Mouse (Mus musculus) limb, embryonic 10.5 days (tissue): ENCODE results near the gene Cyp3a41a. TPM values are rescaled to one million over a fixed set of nuclear protein-coding genes. Genes with fewer than 3 reads are reported as not detected.
"Not testable (repeated sequence)": the region's sequence is repeated elsewhere in the genome, so short reads cannot be mapped to it uniquely, and the experiment has no call there.

Experiments
- DNase-seq: peaks from one replicate; pipeline ENCODE4 v3.0.0-alpha.2; 2017; ENCODE audit warnings: low spot score
- H3K27ac ChIP-seq: fragments of 300-500 bp; sonication (generic); 2 replicates; pipeline ENCODE4 v1.5.1; 2016; ENCODE audit warnings: mild to moderate bottlenecking
- H3K27me3 ChIP-seq: fragments of 300-500 bp; sonication (generic); 2 replicates; pipeline ENCODE4 v1.6.1; 2016; ENCODE audit warnings: low read depth, mild to moderate bottlenecking; ENCODE audit not compliant: poor library complexity, severe bottlenecking
- H3K36me3 ChIP-seq: fragments of 300-500 bp; sonication (generic); 2 replicates; pipeline ENCODE4 v1.6.1; 2016; ENCODE audit warnings: mild to moderate bottlenecking, moderate library complexity
- H3K4me1 ChIP-seq: fragments of 300-500 bp; sonication (generic); 2 replicates; pipeline ENCODE4 v1.6.1; 2016
- H3K4me3 ChIP-seq: fragments of 300-500 bp; sonication (generic); 2 replicates; pipeline ENCODE4 v1.5.1; 2016; ENCODE audit warnings: mild to moderate bottlenecking, moderate library complexity
- H3K9me3 ChIP-seq: fragments of 300-500 bp; sonication (generic); replicated peaks from 2 replicates; pipeline ENCODE4 v1.6.1; 2016; ENCODE audit warnings: mild to moderate bottlenecking
- WGBS: fragments of 180-500 bp; shearing (Covaris S2); methylation state at CpG from one replicate; pipeline ENCODE4 v1.1.7; 2016; 5-methylcytosine and 5-hydroxymethylcytosine counted together
- polyA plus RNA-seq: library from polyadenylated mRNA; unstranded; fragments of >200 nt; fragmentation: Nextera tagmentation; extraction: Ambion mirVana; gene quantifications from 2 replicates; pipeline ENCODE4 v1.2.1, GENCODE M21; 2016

Cyp3a41a gene
- not detected in 2 replicates for polyA plus RNA-seq

DNA sequence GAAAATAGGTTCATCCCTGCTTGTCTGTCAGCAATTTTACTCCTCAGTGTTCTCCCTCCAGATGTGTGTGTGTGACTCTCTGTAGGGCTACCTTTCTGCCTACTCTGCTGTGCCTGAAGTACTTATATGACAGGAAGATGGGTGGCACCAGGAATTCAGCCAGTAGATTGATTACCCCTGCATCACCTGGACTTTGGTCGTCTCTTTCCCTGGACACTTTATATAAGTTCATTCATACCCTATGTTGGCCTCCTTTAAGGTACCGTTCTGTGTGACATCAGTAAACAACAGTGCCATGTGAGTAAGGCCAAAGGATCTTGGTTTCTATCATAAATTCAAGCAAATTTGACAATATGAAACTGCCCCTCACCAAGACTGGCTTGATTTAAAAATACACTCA lies at the start of gene Cyp3a41a:
Gene Cyp3a41a (minus strand): TSS at position 101 of the 400 bp plus-strand sequence.
- not testable (repeated sequence) for H3K27ac ChIP-seq

DNA sequence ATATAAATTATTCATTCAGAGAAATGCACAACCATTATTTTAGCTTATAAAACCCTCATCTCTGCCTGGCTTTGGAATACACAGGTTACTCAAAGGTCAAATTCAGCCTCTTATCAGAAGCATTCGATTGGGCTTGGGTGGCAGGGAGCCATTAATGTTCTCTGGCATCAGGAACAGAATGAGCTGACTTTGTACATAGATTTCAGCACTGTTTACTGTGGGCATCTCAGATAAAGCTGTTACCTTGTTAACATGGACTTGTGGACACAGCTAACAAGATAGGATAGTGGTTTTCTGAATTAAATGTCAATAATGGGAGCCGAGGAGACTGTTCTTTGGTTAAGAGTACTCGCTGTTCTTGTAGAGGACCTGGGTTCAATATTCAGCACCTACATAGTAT lies 17.6 kb upstream of the Cyp3a41a start:
- not testable (repeated sequence) for H3K27me3 ChIP-seq, H3K9me3 ChIP-seq, H3K36me3 ChIP-seq, DNase-seq, H3K4me1 ChIP-seq, H3K4me3 ChIP-seq, H3K27ac ChIP-seq
- 83% methylated on average over 3 of the region's 3 CpGs for WGBS

More for the DNA sequence above, at the start of gene Cyp3a41a:
- DNase-seq, H3K4me1 ChIP-seq, H3K4me3 ChIP-seq, H3K27me3 ChIP-seq, H3K36me3 ChIP-seq, H3K9me3 ChIP-seq: not testable (repeated sequence)
- WGBS = 77% methylated on average over 1 of the region's 2 CpGs

DNA sequence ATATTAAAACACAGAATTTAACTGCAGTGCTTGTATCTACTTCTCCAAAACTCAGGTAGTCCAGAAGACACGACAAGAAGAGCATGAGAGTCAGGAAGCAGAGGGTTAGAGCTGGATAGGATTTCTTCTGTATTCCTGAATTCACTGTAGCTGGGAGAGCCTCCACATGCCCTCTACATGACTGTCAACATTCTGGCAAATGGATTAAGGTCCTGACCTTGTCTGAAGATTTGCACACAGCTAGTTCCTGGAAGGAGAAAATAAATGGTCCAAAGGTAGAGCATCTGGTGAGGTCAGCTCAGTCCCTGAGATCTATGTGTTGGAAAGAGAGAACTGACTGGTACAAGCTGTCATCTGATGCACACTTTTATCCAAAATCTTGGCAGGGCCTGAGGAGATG lies 5.6 kb downstream of the Cyp3a41a start:
- H3K36me3 ChIP-seq, H3K27ac ChIP-seq, H3K9me3 ChIP-seq, DNase-seq, H3K4me3 ChIP-seq, H3K4me1 ChIP-seq, H3K27me3 ChIP-seq: not testable (repeated sequence)
- WGBS = 54% methylated on average over 1 of the region's 1 CpGs

DNA sequence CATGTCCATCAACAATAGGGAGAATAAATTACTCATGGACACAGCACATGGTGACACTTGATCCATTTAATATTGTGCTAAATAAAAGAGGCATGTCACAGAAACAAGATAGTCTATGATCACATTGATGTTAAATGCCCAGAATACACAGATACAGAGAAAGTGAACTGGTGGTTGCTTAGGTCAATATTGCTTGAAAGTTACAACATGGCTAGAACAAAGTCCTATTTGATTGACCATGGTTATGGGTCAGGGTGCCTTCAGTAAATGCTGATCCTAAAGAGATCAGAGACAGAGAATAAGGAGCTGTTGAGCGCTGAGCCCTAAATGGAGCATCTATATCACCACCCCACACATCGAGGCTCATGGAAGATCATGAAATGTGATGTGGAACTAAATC lies 12.6 kb downstream of the Cyp3a41a start:
- H3K27ac ChIP-seq, H3K4me1 ChIP-seq, DNase-seq, H3K4me3 ChIP-seq, H3K27me3 ChIP-seq, H3K36me3 ChIP-seq, H3K9me3 ChIP-seq: not testable (repeated sequence)
- WGBS = 83% methylated on average over 2 of the region's 2 CpGs

DNA sequence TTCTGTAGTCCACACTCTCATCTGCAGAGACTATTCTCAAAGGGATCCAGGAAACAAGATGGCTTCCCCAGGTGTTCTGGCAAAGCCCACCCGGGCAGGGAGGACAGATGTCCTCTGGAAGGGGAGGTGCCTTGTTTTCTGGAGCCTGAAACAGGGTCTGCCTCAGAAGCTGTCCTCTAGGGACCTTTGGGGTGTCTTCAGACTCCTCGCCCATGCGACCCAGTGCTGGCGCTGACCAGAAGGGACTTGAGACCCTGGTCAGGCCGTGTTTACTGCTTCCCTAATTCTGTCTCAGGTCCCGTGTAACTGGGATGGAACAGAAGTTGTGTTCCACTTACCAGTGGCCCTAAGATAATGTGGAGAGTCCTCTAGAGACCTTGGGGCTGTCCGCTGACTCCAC lies 57.9 kb downstream of the Cyp3a41a start:
- H3K4me3 ChIP-seq = no peak overlapping the region
- H3K4me1 ChIP-seq = no peaks in the 10 kb centered on the region
- H3K27me3 ChIP-seq = no peaks in the 10 kb centered on the region
- no peak for DNase-seq
- no peak overlapping the region for H3K27ac ChIP-seq
- H3K9me3 ChIP-seq = peaks cover 28% of the 10 kb centered on the region
- 88% methylated on average over 7 of the region's 7 CpGs for WGBS
- H3K36me3 ChIP-seq = no peaks in the 10 kb centered on the region

DNA sequence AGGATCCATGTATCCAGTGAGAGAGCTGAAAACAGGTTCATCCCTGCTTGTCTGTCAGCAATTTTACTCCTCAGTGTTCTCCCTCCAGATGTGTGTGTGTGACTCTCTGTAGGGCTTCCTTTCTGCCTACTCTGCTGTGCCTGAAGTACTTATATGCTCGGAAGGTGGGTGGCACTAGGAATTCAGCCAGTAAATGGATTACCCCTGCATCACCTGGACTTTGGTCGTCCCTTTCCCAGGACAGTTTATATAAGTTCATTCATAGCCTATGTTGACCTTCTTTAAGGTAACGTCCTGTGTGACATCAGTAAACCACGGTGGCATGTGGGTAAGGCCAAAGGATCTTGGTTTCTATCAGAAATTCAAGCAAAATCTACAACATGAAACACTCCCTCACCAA lies 72.2 kb downstream of the Cyp3a41a start:
- Histone ChIP-seq H3K4me1 (no peaks in the 10 kb centered on the region), H3K4me3 (no peak overlapping the region), H3K27ac (no peak overlapping the region), H3K9me3 (peaks cover 15% of the 10 kb centered on the region), H3K27me3 (no peaks in the 10 kb centered on the region), H3K36me3 (no peaks in the 10 kb centered on the region)
- 78% methylated on average over 4 of the region's 4 CpGs for WGBS
- DNase-seq = no peak

Other genes with a start within 250 kb of the Cyp3a41a start
- gene Cyp3a41b, start 135.4 kb downstream of the Cyp3a41a start, polyA plus RNA-seq = not detected in 2 replicates
- gene Cyp3a44, start 85.7 kb upstream of the Cyp3a41a start, polyA plus RNA-seq = not detected in 2 replicates
- gene Cyp3a11, start 159.8 kb upstream of the Cyp3a41a start, polyA plus RNA-seq = not detected in 2 replicates